Comparison of ENCODE assay signal across 8 mouse cellular contexts in the genomic region with DNA sequence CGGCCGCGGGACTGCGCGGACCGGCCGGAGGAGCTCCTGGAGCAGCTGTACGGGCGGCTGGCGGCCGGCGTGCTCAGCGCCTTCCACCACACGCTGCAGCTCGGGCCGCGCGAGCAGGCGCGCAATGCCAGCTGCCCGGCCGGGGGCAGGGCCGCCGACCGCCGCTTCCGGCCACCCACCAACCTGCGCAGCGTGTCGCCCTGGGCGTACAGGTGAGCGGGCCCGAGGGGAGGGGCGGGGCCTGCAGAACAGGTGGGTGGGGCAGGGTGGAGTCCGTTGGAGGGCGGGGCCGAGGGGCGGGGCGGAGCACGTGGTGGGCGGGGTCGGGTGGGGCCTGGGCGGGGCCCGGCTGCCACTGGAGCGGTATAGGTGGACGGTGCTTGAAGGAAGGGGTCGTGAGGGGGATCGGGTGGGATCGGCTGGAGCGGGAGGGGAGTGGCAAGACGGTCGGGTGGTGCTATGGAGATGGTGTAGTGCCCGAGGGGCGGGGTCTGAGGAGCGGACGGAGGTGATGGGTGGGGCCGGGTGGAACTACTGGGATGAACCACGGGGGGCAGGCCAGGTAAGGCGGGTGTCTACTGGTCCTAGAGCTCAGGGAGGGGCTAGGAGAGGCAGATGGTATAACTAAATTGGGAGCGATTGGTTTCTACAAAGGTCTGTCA. TPM values are rescaled to one million over a fixed set of nuclear protein-coding genes. Genes with fewer than 3 reads are reported as not detected.
DNase-seq lines count a peak whose midpoint lies in the region; ATAC-seq and TF ChIP-seq lines count a peak whose summit lies in the region.

No protein-coding gene starts in this region.

- no peaks in the 10 kb centered on the region for H3K36me3 ChIP-seq in CH12.LX (replicated peaks in 1 of 2; ENCODE audit: control insufficient read depth in 1 of 2, insufficient read depth in 1 of 2, low read length in 1 of 2)
- no peaks in the 10 kb centered on the region for H3K36me3 ChIP-seq in forebrain, embryonic 11.5 days (ENCODE audit: control insufficient read depth, insufficient read depth, low read length)
- no peaks in the 10 kb centered on the region for H3K36me3 ChIP-seq in neural tube, embryonic 14.5 days (ENCODE audit: control insufficient read depth, insufficient read depth, low read length)

- dilution Hi-C loops in CH12.LX (cut with MboI; ENCODE audit: extremely low pct_ligation_motif_present, extremely low pct_unique_long_range_greater_than_20kb, low sequenced_read_pairs): no loop called here

- H3K27ac ChIP-seq in CH12.LX (ENCODE audit: insufficient read depth, low read depth): no peak overlapping the region
- H3K27ac ChIP-seq in forebrain, embryonic 11.5 days (ENCODE audit: low read depth, low read length): no peak overlapping the region
- peak overlapping the region; percentile 48; the same call in 1 of the 2 replicates for H3K27ac ChIP-seq in neural tube, embryonic 14.5 days (ENCODE audit: low read depth, low read length)

- peaks cover 2% of the 10 kb centered on the region for H3K9me3 ChIP-seq in CH12.LX (replicated peaks; ENCODE audit: low read length)
- H3K9me3 ChIP-seq in forebrain, embryonic 11.5 days (ENCODE audit: control insufficient read depth, low read length): no peaks in the 10 kb centered on the region
- no peaks in the 10 kb centered on the region for H3K9me3 ChIP-seq in neural tube, embryonic 14.5 days (ENCODE audit: control insufficient read depth, low read length)

- peaks cover 11 to 29% of the 10 kb centered on the region in 2 experiments for H3K4me1 ChIP-seq in CH12.LX (ENCODE audit: control insufficient read depth in 1 of 2, insufficient read depth in 2 of 2)
- 0 out of 2 replicates have a peak, but pooled peaks cover 3% of the 10 kb centered on the region for H3K4me1 ChIP-seq in forebrain, embryonic 11.5 days (replicated peaks; ENCODE audit: control insufficient read depth, insufficient read depth, low read length)
- peaks cover 6% of the 10 kb centered on the region; the same call in 1 of the 2 replicates for H3K4me1 ChIP-seq in neural tube, embryonic 14.5 days (ENCODE audit: control insufficient read depth, insufficient read depth, low read length)

- TF ChIP-seq EP300 in CH12.LX (IDR thresholded peaks at IDR 0.05; ENCODE audit: low read length): no peak

- TF ChIP-seq CTCF in CH12.LX (conservative IDR thresholded peaks at IDR 0.05 in 1 of 2, IDR thresholded peaks at IDR 0.05 in 1 of 2; ENCODE audit: low read depth in 2 of 2, low read length in 2 of 2): no peak

- intact Hi-C loops in heart, postnatal 10 days (cut with DNase I): no loop called here

- in situ Hi-C loops in CH12.LX (cut with MboI; ENCODE audit: low pct_ligation_motif_present, low pct_unique_long_range_greater_than_20kb, low sequenced_read_pairs): no loop called here

- peak overlapping the region; percentile 80 for H3K4me2 ChIP-seq in CH12.LX (ENCODE audit: insufficient read depth, low read depth, poor library complexity, severe bottlenecking)
- peak overlapping the region; percentile 85 for H3K4me2 ChIP-seq in forebrain, embryonic 11.5 days (ENCODE audit: low read depth, low read length, severe bottlenecking)
- H3K4me2 ChIP-seq in neural tube, embryonic 14.5 days (ENCODE audit: low read depth, low read length): peak overlapping the region; percentile 76

- H3K79me2 ChIP-seq in CH12.LX (replicated peaks; ENCODE audit: control insufficient read depth, extremely low read depth, insufficient read depth, poor library complexity, severe bottlenecking): no peaks in the 10 kb centered on the region

- ATAC-seq in forebrain, embryonic 11.5 days (replicated peaks; ENCODE audit: low FRiP score): peak; percentile 86
- ATAC-seq in neural tube, embryonic 14.5 days (ENCODE audit: low read depth): peak; percentile 83

- no peak for TF ChIP-seq RAD21 in CH12.LX (IDR thresholded peaks at IDR 0.05; ENCODE audit: low read depth, low read length)

- peak overlapping the region; percentile 41 to 90 (median 62) for H3K4me3 ChIP-seq in CH12.LX (replicated peaks in 1 of 3; ENCODE audit: low read depth in 2 of 3, low read length in 2 of 3, poor library complexity in 1 of 3)
- H3K4me3 ChIP-seq in forebrain, embryonic 11.5 days (ENCODE audit: low read depth, low read length): peak overlapping the region; percentile 78
- H3K4me3 ChIP-seq in neural tube, embryonic 14.5 days (ENCODE audit: low read depth, low read length): peak overlapping the region; percentile 72

- under 1% methylated on average over 44 of the region's 60 CpGs for WGBS in forebrain, embryonic 11.5 days
- 1% methylated on average over 23 of the region's 60 CpGs for WGBS in neural tube, embryonic 14.5 days

- TF ChIP-seq POLR2A in CH12.LX (IDR thresholded peaks at IDR 0.05; ENCODE audit: low read depth, low read length): peak; percentile 30; the same call in 1 of the 2 replicates

- peak overlapping the region; percentile 18; the same call in 1 of the 2 replicates for H3K9ac ChIP-seq in CH12.LX (ENCODE audit: insufficient read depth, low read depth)
- peak overlapping the region; percentile 68 for H3K9ac ChIP-seq in forebrain, embryonic 11.5 days (ENCODE audit: low read length)
- peak overlapping the region; percentile 81 for H3K9ac ChIP-seq in neural tube, embryonic 14.5 days (replicated peaks; ENCODE audit: low read depth, low read length)

- DNase-seq in CH12.LX (ENCODE audit: extremely low read depth): peak; percentile 49
- peak; percentile 91 for DNase-seq in brain, adult 2 months (ENCODE audit: low read depth, low spot score)
- peak; percentile 85 for DNase-seq in forebrain, embryonic 11.5 days (ENCODE audit: low spot score)
- peak; percentile 63 to 65 for DNase-seq in heart, postnatal 10 days
- DNase-seq in layer of hippocampus, adult 18-20 months (ENCODE audit: low spot score in 2 of 2): peak; percentile 60 to 80
- peak; percentile 80 to 84 for DNase-seq in lung, adult 18-20 months
- peak; percentile 86 for DNase-seq in testis, postnatal 10 days (ENCODE audit: low spot score)

- H3K27me3 ChIP-seq in CH12.LX (replicated peaks): peaks cover 31% of the 10 kb centered on the region
- peaks cover 24% of the 10 kb centered on the region for H3K27me3 ChIP-seq in forebrain, embryonic 11.5 days (ENCODE audit: control insufficient read depth, insufficient read depth, low read length)
- H3K27me3 ChIP-seq in neural tube, embryonic 14.5 days (ENCODE audit: control insufficient read depth, insufficient read depth, low read length): peaks cover 9% of the 10 kb centered on the region; the same call in 1 of the 2 replicates

TF ChIP-seq in CH12.LX, 34 proteins besides CTCF, POLR2A, EP300 and RAD21:
- TF ChIP-seq MAZ (IDR thresholded peaks at IDR 0.05; ENCODE audit: low read depth, low read length) (no peak), TCF12 (IDR thresholded peaks at IDR 0.05; ENCODE audit: low read depth, low read length) (peak; percentile 30; the same call in 1 of the 2 replicates)

RNA-seq across cellular contexts. Expression of gene Il17d, which starts 0.9 kb away (rescaled TPM):
- 0.08 and 0.21 TPM in 2 replicates for total RNA-seq in CH12.LX (2012; rRNA removed)
- not detected in 2 replicates for total RNA-seq in CH12.LX (2014; rRNA removed)
- polyA plus RNA-seq in CH12.LX (2012; ENCODE audit: insufficient read length, low read depth): not detected in 2 replicates
- polyA plus RNA-seq in forebrain, embryonic 11.5 days (2014; fragmentation: Nextera tagmentation; extraction: Ambion mirVana): 1.1 and 1.3 TPM in 2 replicates
- 1 to 10 TPM; 8.4 to 8.8 TPM for total RNA-seq in heart, postnatal 10 days (2021)
- total RNA-seq in layer of hippocampus, adult 18-20 months (2021): 10 to 100 TPM; 14.1 to 14.2 TPM
- polyA plus RNA-seq in neural tube, embryonic 14.5 days (2014; fragmentation: Nextera tagmentation; extraction: Ambion mirVana): 3.1 TPM in 2 replicates

RNA-seq across cellular contexts. Expression of gene Eef1akmt1, which starts 45.9 kb away (rescaled TPM):
- total RNA-seq in CH12.LX (2012; rRNA removed): 52.2 and 69.5 TPM in 2 replicates
- 105 and 110 TPM in 2 replicates for total RNA-seq in CH12.LX (2014; rRNA removed)
- 74.5 and 81.2 TPM in 2 replicates for polyA plus RNA-seq in CH12.LX (2012; ENCODE audit: insufficient read length, low read depth)
- polyA plus RNA-seq in forebrain, embryonic 11.5 days (2014; fragmentation: Nextera tagmentation; extraction: Ambion mirVana): 79.4 and 86.5 TPM in 2 replicates
- 10 to 100 TPM; 32.4 to 32.6 TPM for total RNA-seq in heart, postnatal 10 days (2021)
- 10 to 100 TPM; 30.3 to 35.9 TPM for total RNA-seq in layer of hippocampus, adult 18-20 months (2021)
- polyA plus RNA-seq in neural tube, embryonic 14.5 days (2014; fragmentation: Nextera tagmentation; extraction: Ambion mirVana): 101 and 109 TPM in 2 replicates

Comparison
In these comparisons a context has a peak if more than half of its experiments do, and no peak if none do; other contexts are left out.
1. H3K9ac ChIP-seq: peak in every context shown above with its lines; median percentile 81 in neural tube, embryonic 14.5 days; 68 in forebrain, embryonic 11.5 days; 18 in CH12.LX.
2. RNA of gene Il17d, which starts 0.9 kb away (total RNA-seq): 14.1 to 14.2 TPM in layer of hippocampus, adult 18-20 months and 8.4 to 8.8 TPM in heart, postnatal 10 days; 0.08 to 0.21 TPM in CH12.LX; every median in the first group is over 4 times any median in the second.
3. Peak in every context shown above with its lines, with median percentiles within 50 percentile points of each other: DNase-seq, H3K4me2 ChIP-seq and H3K4me3 ChIP-seq.